Mouse (Mus musculus) ES-E14 (cell line): ENCODE data around the gene Ly86.

ENCODE experiments used
- HCFC1 ChIP-seq: IDR thresholded peaks from 2 replicates; pipeline ENCODE4 v1.6.1; 2012; ENCODE audit warnings: low read length, inconsistent platforms, borderline replicate concordance; ENCODE audit not compliant: insufficient read depth
- MAFK ChIP-seq: IDR thresholded peaks from 2 replicates; pipeline ENCODE4 v1.6.1; 2014; ENCODE audit warnings: mild to moderate bottlenecking, low read depth, low read length, inconsistent platforms; ENCODE audit not compliant: insufficient read depth
- ZC3H11A ChIP-seq: IDR thresholded peaks from 2 replicates; pipeline ENCODE4 v1.6.1; 2012; ENCODE audit warnings: low read depth, mild to moderate bottlenecking, inconsistent platforms, low read length, borderline replicate concordance
- ZNF384 ChIP-seq: IDR thresholded peaks from 2 replicates; pipeline ENCODE4 v1.6.1; 2012; ENCODE audit warnings: low read depth, low read length, inconsistent platforms

DNA sequence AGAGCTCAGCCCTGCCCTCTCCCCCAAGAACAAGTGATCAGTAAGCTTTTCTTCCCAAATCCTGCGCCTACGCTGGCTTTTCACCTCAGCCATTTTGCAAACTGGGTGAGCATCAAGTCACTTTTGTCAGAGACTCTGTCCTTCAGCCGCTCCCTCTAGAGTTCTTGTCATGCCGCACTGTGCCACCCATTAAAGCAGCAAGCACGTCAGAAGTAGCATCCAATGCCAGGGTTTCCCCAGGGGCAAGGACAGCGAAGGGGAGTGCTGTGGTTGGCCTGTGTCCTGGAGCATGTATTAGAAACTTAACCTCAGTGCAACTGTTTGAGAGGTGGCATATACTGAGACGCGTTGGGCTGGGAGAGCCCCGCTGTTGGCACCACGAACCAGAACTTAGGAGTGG is 815 bp downstream of the Ly86 start:
- no peak for TF ChIP-seq HCFC1
- TF ChIP-seq ZC3H11A = no peak
- no peak for TF ChIP-seq MAFK
- no peak for TF ChIP-seq ZNF384
